Mouse (Mus musculus) lung, embryonic 16.5 days (tissue): ENCODE results near the gene Itih5. TPM values are rescaled to one million over a fixed set of nuclear protein-coding genes. Genes with fewer than 3 reads are reported as not detected.

Experiments used
- ATAC-seq: fragments of 200-750 bp; cut with Nextera tagmentation; 2 replicates; pipeline ENCODE4 v1.8.0; 2017; ENCODE audit warnings: low read depth, mild to moderate bottlenecking, moderate library complexity
- H3K27ac ChIP-seq: fragments of 300-500 bp; sonication (generic); 2 replicates; pipeline ENCODE4 v1.5.1; 2014; ENCODE audit warnings: mild to moderate bottlenecking, control low read depth, low read length
- H3K27me3 ChIP-seq: fragments of 300-500 bp; sonication (generic); 2 replicates; pipeline ENCODE4 v1.6.1; 2014; ENCODE audit warnings: low read depth, low read length, mixed read lengths; ENCODE audit not compliant: control insufficient read depth, insufficient read depth
- H3K36me3 ChIP-seq: fragments of 300-500 bp; sonication (generic); 2 replicates; pipeline ENCODE4 v1.6.1; 2014; ENCODE audit warnings: low read length; ENCODE audit not compliant: control insufficient read depth, insufficient read depth
- H3K4me1 ChIP-seq: fragments of 300-500 bp; sonication (generic); replicated peaks from 2 replicates; pipeline ENCODE4 v1.6.1; 2014; ENCODE audit warnings: low read length, mixed read lengths; ENCODE audit not compliant: control insufficient read depth, insufficient read depth
- H3K4me2 ChIP-seq: fragments of 300-500 bp; sonication (generic); 2 replicates; pipeline ENCODE4 v1.6.1; 2014; ENCODE audit warnings: low read depth, low read length, control low read depth
- H3K4me3 ChIP-seq: fragments of 300-500 bp; sonication (generic); 2 replicates; pipeline ENCODE4 v1.5.1; 2014; ENCODE audit warnings: mild to moderate bottlenecking, low read length, control low read depth
- H3K9ac ChIP-seq: fragments of 300-500 bp; sonication (generic); 2 replicates; pipeline ENCODE4 v1.6.1; 2014; ENCODE audit warnings: low read length, control low read depth
- H3K9me3 ChIP-seq: fragments of 300-500 bp; sonication (generic); 2 replicates; pipeline ENCODE4 v1.6.1; 2016; ENCODE audit warnings: low read length; ENCODE audit not compliant: control insufficient read depth
- WGBS: fragments of 180-500 bp; shearing (Covaris S2); extraction: QIAGEN DNeasy Blood & Tissue Kit; methylation state at CpG from one replicate; pipeline ENCODE4 v1.1.7; 2014; 5-methylcytosine and 5-hydroxymethylcytosine counted together
- polyA plus RNA-seq: library from polyadenylated mRNA; unstranded; fragments of >200 nt; fragmentation: Nextera tagmentation; extraction: Ambion mirVana; gene quantifications from 2 replicates; pipeline ENCODE4 v1.2.1, GENCODE M21; 2015

Gene Itih5
- polyA plus RNA-seq, 1 experiment from 2014 or later = 5.2 TPM

- H3K27me3 ChIP-seq = no peaks in the 10 kb centered on the region
- H3K9me3 ChIP-seq = no peaks in the 10 kb centered on the region
- H3K27ac ChIP-seq = no peak overlapping the region
- H3K36me3 ChIP-seq = no peaks in the 10 kb centered on the region
- no peak for ATAC-seq
- 0 out of 2 replicates have a peak, but pooled peaks cover 3% of the 10 kb centered on the region for H3K4me1 ChIP-seq
- H3K4me2 ChIP-seq = no peak overlapping the region
- no peak overlapping the region for H3K9ac ChIP-seq
- WGBS = 71% methylated on average over 10 of the region's 10 CpGs
- no peak overlapping the region for H3K4me3 ChIP-seq
These were observed 3.8 kb downstream of the Itih5 start for GRCm38 (mm10) chr2:10157184-10157583.

- no peak overlapping the region for H3K9ac ChIP-seq
- no peaks in the 10 kb centered on the region for H3K9me3 ChIP-seq
- WGBS = 87% methylated on average over 4 of the region's 4 CpGs
- no peak for ATAC-seq
- no peak overlapping the region for H3K4me3 ChIP-seq
- no peak overlapping the region for H3K27ac ChIP-seq
- no peak overlapping the region for H3K4me2 ChIP-seq
- no peaks in the 10 kb centered on the region for H3K36me3 ChIP-seq
- no peaks in the 10 kb centered on the region for H3K27me3 ChIP-seq
- H3K4me1 ChIP-seq = no peaks in the 10 kb centered on the region
These were observed 8.6 kb downstream of the Itih5 start for GRCm38 (mm10) chr2:10162011-10162410.

- no peaks in the 10 kb centered on the region for H3K27me3 ChIP-seq
- H3K36me3 ChIP-seq = no peaks in the 10 kb centered on the region
- WGBS = 45% methylated on average over 6 of the region's 6 CpGs
- ATAC-seq = no peak
- H3K9me3 ChIP-seq = no peaks in the 10 kb centered on the region
- H3K4me1 ChIP-seq = no peaks in the 10 kb centered on the region
- no peak overlapping the region for H3K4me2 ChIP-seq
- no peak overlapping the region for H3K27ac ChIP-seq
- H3K9ac ChIP-seq = no peak overlapping the region
- H3K4me3 ChIP-seq = no peak overlapping the region
These were observed 13.3 kb downstream of the Itih5 start for GRCm38 (mm10) chr2:10166635-10167034.

- no peak overlapping the region for H3K27ac ChIP-seq
- H3K4me2 ChIP-seq = no peak overlapping the region
- no peak overlapping the region for H3K9ac ChIP-seq
- no peak for ATAC-seq
- H3K4me1 ChIP-seq = no peaks in the 10 kb centered on the region
- no peaks in the 10 kb centered on the region for H3K27me3 ChIP-seq
- H3K9me3 ChIP-seq = no peaks in the 10 kb centered on the region
- WGBS = 83% methylated on average over 11 of the region's 11 CpGs
- H3K4me3 ChIP-seq = no peak overlapping the region
- H3K36me3 ChIP-seq = no peaks in the 10 kb centered on the region
These were observed 13.9 kb downstream of the Itih5 start for GRCm38 (mm10) chr2:10167283-10167682.

GRCm38 (mm10) chr2:10168016-10168415, 14.6 kb downstream of the Itih5 start:
- H3K9me3 ChIP-seq = no peaks in the 10 kb centered on the region
- no peak overlapping the region for H3K4me3 ChIP-seq
- no peak overlapping the region for H3K4me2 ChIP-seq
- no peak overlapping the region for H3K27ac ChIP-seq
- 47% methylated on average over 8 of the region's 8 CpGs for WGBS
- no peaks in the 10 kb centered on the region for H3K36me3 ChIP-seq
- no peak overlapping the region for H3K9ac ChIP-seq
- no peaks in the 10 kb centered on the region for H3K4me1 ChIP-seq
- no peak for ATAC-seq
- H3K27me3 ChIP-seq = no peaks in the 10 kb centered on the region

GRCm38 (mm10) chr2:10169991-10170390, 16.6 kb downstream of the Itih5 start:
- no peaks in the 10 kb centered on the region for H3K27me3 ChIP-seq
- H3K4me1 ChIP-seq = no peaks in the 10 kb centered on the region
- H3K36me3 ChIP-seq = no peaks in the 10 kb centered on the region
- no peak overlapping the region for H3K4me2 ChIP-seq
- H3K9me3 ChIP-seq = no peaks in the 10 kb centered on the region
- H3K9ac ChIP-seq = no peak overlapping the region
- no peak overlapping the region for H3K4me3 ChIP-seq
- no peak for ATAC-seq
- H3K27ac ChIP-seq = no peak overlapping the region
- WGBS = 88% methylated on average over 16 of the region's 16 CpGs

GRCm38 (mm10) chr2:10193553-10193952, 40.2 kb downstream of the Itih5 start:
- no peak overlapping the region for H3K4me3 ChIP-seq
- no peaks in the 10 kb centered on the region for H3K27me3 ChIP-seq
- H3K27ac ChIP-seq = no peak overlapping the region; the same call in 1 of the 2 replicates
- ATAC-seq = peak; percentile 17; the same call in 1 of the 2 replicates
- no peaks in the 10 kb centered on the region for H3K36me3 ChIP-seq
- 37% methylated on average over 3 of the region's 3 CpGs for WGBS
- no peaks in the 10 kb centered on the region for H3K9me3 ChIP-seq
- no peak overlapping the region for H3K9ac ChIP-seq
- H3K4me1 ChIP-seq = no peaks in the 10 kb centered on the region
- no peak overlapping the region for H3K4me2 ChIP-seq

GRCm38 (mm10) chr2:10195162-10195561, 41.8 kb downstream of the Itih5 start:
- 75% methylated on average over 3 of the region's 3 CpGs for WGBS
- no peak for ATAC-seq

GRCm38 (mm10) chr2:10199326-10199725, 46.0 kb downstream of the Itih5 start:
- no peak for ATAC-seq
- Histone ChIP-seq H3K36me3 (no peaks in the 10 kb centered on the region), H3K9ac (no peak overlapping the region), H3K27me3 (no peaks in the 10 kb centered on the region), H3K27ac (no peak overlapping the region), H3K4me2 (no peak overlapping the region), H3K9me3 (no peaks in the 10 kb centered on the region), H3K4me3 (no peak overlapping the region), H3K4me1 (no peaks in the 10 kb centered on the region)
- WGBS = 48% methylated on average over 2 of the region's 2 CpGs

More at GRCm38 (mm10) chr2:10195162-10195561, 41.8 kb downstream of the Itih5 start:
- Histone ChIP-seq H3K27ac (no peak overlapping the region), H3K36me3 (no peaks in the 10 kb centered on the region), H3K4me3 (no peak overlapping the region), H3K9ac (no peak overlapping the region), H3K27me3 (no peaks in the 10 kb centered on the region), H3K4me2 (no peak overlapping the region), H3K4me1 (no peaks in the 10 kb centered on the region), H3K9me3 (no peaks in the 10 kb centered on the region)

- Histone ChIP-seq H3K4me3 (no peak overlapping the region), H3K9me3 (no peaks in the 10 kb centered on the region), H3K27me3 (no peaks in the 10 kb centered on the region), H3K4me1 (no peaks in the 10 kb centered on the region), H3K36me3 (no peaks in the 10 kb centered on the region), H3K4me2 (no peak overlapping the region), H3K27ac (no peak overlapping the region), H3K9ac (no peak overlapping the region)
- WGBS = 47% methylated on average over 3 of the region's 3 CpGs
- ATAC-seq = no peak
These were observed 47.4 kb downstream of the Itih5 start for GRCm38 (mm10) chr2:10200736-10201285.
